Mouse (Mus musculus): ENCODE results near the gene Galk2.
A peak's percentile ranks its signal among the peaks of the same experiment; 100 is the strongest.

GRCm38 (mm10) chr2:125851237-125851636 lies 7.7 kb upstream of the Galk2 start:
- TF ChIP-seq EP300 (IDR thresholded peaks at IDR 0.05; ENCODE audit: low read depth) (peak; percentile 63), CTCF (IDR thresholded peaks at IDR 0.05; ENCODE audit: low read depth) (no peak)

Data from liver, embryonic 14.5 days (tissue).